Mouse (Mus musculus): ENCODE measurements around the gene B4galt1.

B4galt1 gene

DNA sequence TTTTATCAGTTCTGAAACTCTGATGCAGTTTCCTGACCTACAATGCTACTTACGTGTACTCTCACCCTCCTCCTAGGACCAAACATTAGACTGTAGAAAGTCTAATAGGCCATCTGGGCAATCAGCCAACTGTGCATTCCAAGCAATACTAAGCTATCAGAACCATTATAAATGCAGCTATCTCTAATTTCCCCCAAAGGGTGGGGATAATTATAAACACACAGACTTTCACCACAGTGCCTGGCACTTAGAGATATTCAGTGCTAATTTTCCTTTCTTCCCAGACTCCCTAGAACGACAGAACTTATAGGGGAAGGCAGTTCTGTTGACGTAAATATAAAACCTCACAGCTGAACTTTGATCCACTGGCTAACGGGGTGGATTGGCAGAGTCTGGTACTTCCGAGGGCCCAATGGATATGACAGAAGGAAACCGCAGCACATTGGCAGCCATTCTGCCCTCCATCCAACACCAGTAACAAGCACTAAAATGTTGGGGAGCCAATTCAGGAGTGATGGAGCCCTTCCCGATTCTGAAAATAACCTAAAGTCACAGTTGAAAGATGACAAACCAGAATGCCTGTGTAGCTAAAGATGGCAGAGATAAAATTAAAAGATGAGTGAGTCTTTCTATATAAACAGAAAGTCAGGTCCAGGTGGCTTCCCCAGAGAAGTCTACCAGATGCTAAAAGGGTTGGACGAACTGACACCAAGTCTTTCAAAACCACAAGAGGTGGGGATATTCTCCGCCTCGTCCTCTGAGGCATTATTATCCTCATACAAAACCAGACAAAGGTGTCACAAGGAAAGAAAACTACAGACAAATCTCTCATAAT is 16.1 kb downstream of the B4galt1 start:
- no peak for DNase-seq

DNA sequence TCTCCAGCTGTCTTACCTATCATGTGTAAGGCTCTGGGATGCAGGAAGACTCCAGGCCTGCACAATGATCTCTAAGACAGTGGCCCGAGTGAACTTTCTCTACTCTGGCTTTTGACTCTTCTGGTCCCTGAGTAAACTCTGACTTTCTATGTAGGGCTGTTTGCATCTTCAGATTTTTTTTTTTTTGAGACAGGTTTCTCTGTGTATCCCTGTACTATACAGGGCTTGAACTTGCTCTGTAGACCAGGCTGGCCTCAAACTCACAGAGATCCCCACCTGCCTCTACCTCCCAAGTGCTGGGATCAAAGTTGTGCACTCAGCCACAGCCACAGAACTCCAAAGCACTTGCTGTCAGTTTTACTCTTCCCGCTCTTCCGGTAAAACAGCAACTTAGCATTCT is 16.8 kb downstream of the B4galt1 start:
- no peak for DNase-seq

DNA sequence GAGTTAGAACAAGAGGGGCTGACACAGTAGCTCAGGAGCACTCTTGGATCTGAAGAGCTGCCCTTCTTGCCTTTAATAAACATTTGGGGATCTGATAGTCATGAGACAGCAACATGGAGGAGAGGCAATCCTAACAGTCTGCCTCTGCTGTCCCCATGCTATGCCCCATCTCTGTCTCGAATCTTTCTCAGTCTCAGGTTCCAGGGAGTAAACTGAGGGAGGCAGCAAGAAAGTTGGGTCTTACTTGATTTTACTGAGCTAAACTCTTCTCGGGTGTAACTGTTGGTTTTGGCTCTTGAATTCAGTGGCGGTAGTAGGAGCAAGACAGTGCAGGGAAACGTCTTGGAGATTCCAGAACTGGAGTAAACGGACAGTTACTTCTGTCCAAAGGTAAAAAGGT is 18.9 kb downstream of the B4galt1 start:
- no peak for DNase-seq

DNA sequence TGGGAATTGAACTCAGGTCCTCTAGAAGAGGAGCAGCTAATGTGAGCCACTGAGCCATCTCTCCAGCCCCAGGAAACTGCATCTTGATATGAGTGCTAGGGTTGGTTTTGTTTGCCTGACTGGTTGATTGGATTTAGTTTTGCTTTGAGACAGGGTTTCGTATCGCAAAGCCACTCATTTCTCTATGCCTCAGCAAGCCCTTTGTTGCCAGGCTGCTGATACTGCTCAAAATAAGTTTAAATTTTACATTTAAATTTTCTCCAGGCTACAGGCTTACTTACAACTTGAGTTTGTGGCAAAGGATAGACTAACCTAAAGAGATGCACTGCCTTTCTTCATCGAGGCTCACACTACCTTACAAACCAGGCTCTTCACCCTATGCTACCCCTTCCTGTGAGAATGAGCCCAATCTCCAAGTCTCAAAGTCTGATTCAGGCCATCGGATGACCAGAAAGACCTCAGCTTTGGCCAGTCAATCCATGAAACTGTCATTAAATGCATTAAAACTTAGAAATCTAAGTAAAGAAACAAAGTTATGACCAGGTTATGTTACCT is 19.5 kb downstream of the B4galt1 start:
- DNase-seq, result no peak

DNA sequence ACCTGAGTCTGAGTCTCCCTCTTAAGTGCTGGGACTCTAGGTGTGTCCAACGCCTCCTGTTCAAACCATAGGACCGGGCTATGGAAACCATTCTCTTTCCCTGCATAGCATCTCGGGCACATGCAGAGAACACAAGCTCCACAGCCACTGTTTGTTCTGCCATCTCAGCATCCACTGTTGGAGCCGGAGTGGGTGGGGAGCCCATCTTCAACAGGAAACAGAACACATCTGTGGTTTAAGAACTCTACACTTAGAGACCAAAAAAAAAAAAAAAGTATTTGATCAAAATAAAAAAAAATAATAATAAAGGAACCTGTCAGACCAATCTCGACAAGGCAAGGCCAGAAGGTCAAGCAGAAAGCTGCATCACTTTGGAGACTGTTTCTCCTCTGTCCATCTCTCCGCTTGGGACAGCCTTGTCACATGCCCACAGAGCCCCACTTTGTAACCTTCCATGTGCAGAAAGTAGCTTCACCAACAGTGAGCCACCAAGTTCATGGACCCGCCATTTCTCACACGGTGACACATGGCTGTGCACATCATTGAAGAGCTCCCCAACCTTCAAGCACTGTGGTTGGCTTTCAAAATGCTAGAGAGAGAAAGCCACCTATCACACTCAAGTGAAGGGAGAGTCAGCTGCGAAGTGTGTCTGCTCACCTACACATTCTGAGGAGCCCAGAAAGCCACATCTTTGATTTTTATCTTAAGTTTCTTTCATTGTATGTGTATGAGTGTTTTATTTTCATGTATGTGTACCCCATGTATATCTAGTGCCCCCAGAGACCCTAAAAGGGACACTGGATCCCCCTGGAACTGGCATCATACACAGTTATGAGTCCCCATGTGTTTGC is 20.2 kb downstream of the B4galt1 start:
- DNase-seq, result no peak

DNA sequence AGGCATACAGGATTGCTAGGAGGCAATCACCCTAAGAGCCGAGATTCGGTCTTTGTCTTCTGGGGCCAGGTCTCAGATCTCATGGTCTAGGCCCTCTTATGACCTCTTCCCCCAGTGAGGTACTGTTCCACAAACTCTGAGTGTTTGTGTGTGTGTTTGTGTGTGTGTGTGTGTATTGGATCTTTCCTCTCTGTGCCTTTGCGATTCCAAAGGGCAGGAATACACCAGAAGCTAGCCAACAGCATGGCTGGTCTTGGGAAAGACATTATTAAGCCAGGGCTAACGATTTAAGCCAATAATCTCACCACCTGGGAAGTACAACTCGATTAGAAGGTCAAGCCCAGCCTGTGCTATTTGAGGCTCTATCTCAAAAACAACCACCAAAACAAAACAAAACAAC is 23.3 kb downstream of the B4galt1 start:
- no peak for DNase-seq

DNA sequence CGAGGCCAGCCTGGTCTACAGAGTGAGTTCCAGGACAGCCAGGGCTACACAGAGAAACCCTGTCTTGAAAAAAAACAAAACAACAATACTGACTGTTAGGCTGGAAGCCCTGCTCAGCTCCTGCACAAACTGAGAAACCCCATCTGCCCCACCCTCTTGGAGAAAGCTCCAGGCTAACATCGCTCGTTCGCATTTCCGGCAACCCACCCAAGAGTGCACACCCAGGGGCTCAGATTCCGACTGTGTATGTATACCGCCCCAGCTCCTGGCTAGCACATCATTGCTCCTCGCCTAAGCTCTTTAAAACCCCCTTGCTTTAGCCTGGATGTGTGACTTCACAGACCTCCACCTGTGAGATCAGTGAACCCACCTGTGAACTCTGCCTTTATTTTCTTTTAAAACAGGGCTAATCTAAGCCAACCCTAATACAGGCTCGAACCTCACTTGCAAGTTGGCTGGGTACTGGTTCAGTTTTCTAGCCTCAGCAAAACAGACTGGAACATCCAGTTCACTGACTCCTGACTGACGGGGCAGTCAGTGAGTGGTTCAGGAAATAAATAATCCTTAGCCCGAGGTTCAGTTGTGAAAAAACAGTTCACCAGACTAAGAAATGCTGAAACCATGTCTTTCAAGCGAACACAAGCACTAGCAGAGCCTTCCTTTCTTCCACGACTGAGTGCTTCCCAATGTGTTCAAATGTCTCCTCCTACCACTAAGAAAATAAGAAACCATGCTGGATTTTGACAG is 24.0 kb downstream of the B4galt1 start:
- no peak for DNase-seq

DNA sequence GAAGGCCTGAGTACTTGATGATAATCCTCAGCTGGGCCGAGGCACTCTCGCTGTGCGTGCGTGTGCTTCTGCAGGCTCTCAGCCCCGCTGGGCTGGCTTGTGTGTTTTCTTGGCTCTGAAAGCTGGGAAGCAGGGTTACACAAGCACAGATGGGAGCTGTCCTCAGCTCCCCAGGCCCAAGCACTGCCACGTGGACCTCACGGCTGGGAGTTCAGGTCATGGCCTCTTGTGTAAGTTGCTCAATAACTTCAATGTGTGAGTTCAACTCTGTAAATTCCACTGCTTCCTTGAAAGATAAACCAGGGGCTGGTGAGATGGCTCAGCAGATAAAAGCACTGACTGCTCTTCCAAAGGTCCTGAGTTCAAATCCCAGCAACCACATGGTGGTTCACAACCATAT is 24.9 kb downstream of the B4galt1 start:
- DNase-seq, result no peak

DNA sequence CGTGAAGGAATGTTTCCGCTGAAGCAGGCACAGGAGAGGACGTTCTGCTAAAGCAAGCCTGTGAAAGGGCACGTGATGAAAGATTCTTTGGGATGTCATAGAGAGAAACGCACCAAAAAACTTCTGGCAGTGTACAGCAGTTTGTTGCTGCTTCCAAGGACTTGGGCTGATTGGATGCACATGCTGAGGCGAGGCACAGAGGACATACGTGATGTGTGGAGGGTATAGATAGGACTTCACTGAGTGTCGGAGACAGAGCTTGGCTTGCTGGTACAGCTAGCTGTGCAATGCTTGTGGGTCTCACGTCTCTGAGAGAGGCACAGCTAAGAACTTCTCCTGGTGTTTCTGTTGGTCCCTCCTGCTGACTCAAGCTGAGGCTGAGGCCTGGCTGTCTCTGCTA is 25.9 kb downstream of the B4galt1 start:
- DNase-seq, result no peak

DNA sequence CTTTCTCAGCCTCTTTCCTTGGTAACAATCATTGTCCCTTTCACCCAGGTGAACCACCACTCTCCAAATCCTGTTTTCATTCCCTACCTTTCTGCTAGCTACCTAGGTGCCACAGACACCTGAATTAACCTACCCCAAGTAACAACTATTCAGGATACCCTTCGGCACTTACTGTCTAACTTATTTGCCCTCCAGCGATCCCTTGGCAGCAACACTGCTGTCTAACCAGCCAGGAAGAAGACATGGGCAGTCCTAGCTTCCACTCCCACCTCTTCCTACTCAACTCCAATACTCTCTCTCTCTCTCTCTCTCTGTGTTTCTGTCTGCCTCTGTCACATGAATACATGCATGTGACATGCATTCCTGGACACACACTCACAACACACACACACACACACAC is 27.0 kb downstream of the B4galt1 start:
- no peak for DNase-seq

DNA sequence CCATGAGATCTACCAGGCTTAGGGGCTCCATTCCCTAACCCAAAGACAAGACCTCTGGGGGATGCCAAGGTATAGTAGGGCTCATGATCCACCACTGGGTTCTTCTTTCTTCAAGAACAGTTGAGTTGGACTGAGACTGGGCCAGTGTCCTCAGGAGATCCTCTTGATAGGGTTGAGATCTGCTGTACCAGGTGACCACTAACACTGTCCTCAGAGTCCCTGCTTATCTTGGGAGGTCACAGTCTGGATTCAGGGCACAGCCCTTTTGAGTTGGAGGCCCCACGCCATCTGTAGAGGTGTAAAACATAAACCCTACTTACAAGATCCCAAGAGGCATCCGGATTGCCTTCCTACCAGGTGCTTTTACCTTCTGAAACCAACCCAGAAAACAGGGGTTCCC is 27.8 kb downstream of the B4galt1 start:
- DNase-seq, result no peak

DNA sequence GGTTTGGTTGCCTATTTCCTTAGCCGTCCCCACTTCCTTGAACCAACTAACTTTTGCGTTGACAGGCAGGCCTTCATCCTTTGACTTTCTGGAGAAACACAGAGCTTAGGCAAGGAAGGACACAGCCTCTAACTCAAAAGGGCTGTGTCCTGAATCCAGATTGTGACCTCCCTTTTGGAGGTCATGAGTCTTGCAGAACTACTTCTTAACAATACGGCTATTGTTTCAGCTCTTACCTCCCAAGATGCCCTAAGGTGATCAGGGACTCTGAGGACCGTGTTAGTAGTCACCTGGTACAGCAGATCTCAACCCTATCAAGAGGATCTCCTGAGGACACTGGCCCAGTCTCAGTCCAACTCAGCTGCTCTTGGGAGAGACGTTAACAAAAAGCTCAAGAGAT is 28.7 kb downstream of the B4galt1 start:
- DNase-seq, result no peak

DNA sequence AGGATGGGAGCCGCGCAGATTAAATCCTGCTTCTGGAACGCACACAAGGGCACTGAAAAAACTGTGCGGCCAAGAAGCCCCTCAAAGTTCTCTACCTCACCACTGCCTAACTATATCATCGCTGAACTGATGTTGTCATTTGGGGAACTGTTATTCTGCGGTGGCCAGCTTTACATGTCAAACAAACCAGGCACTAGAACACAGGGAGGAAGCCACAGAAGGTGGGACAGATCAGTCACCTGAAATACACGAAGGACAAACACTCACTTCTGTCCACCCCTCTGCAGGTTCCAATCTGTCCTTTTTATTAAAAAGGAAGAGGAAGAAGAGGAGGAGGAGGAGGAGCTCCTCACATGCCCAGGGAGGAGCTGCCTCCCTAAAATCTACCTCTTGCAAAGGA is 29.3 kb downstream of the B4galt1 start:
- no peak for DNase-seq

DNA sequence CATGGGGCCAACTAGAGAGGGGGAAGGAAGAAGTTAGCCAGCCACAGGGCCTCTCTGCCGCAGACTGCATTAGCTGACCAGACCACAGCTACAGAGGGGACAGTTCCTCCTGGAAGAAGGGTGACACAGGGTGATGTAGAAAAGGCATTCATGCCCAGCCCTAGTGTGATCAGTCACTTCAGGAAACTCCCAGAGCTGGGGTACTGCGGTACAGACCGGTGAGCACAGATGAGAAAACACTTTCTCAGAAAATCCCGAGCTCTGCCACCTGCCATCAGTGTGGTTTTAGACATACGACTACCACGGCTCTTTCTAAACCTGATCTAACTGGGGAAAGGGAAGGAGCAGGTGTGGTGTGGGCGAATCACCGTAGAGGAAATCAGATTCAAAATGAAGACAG is 30.1 kb downstream of the B4galt1 start:
- no peak for DNase-seq

DNA sequence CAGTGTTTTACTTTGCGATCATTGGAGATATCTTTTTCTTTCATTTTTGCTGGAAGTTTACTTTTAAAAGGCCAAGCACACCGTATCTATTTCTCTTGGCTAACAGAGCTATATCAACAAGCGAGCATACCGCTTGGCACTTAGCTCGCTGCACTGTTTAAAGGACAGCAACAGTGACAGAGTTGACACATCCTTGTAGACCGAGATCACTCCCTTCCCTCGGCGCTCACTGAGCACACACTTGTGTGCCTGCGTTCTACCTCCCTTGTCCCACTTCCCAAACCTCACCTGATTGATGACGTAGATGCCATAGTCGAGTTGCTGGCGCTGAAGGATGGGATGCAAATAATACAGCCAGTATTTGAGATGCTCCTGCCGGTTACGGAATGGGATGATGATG is 30.7 kb downstream of the B4galt1 start:
- no peak for DNase-seq

DNA sequence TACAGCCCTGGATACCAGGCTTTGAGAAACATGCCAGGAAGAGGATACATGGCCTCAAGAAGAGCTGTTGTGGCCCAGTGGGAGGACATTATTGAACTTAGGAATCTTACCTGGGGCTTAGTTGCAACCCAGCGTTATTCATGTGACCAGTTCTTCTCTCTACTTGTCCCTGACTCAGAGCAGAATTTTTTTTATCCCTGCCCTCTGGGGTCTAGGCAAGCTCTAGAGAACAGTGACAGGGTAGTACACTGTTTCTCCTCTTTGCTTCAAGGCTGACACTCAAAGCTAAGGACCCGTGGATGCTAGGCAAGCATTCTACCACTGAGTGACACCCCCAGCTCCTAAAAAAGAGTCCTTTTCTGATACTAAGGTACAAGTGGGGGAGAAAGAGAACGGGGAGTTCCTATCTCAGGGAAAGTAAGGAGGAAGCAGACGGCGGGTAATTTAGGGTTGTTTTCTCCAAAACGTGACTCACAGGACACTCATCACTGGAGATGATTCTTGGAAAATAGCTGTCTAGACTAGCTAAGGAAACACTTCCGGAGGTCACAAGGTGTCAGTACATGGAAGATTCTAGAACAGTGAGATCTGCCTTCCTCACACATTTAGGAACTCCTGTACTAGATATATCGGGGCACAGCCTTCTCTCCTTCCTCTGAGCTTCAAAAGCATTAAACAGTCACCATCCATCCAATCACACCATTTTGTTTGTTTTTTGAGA is 32.3 kb downstream of the B4galt1 start:
- DNase-seq, result no peak

DNA sequence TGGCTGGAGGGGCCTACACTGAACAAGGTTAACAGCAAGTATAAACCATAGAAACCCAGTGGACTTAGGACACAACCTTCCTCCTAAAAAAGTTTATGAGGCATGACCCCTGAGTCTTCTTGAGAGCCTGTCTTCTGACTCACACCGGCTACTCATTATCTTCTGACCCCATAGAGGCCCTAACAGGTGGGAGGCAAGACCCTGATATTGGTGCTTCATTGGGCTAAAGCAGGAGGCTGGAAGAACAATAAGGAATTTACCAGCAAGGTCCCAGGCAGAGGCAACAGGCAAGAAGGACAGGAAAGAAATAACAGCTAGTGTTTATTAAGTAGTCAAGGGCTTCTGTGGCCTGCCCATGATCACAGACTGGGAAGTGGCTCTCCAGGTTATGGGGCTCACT is 32.9 kb downstream of the B4galt1 start:
- no peak for DNase-seq

DNA sequence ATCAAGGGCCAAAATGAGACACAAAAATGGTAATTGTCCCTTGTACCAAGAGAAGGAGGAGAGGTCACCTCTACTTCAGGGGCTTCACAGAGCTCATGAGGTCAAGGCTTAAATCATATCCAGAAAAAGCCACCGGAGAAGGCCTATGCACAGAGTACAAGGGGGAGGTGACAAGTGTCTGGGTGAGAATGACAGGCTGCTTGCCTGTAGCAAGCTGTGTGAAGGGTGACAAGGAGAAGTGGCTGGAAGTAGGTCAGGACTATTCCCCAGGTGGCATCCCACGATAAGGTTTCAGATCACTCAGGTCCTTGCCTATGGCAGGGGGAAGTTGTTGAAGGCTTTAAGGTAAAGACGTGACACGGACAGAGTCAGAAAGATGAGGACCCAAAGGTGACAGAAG is 33.8 kb downstream of the B4galt1 start:
- no peak for DNase-seq

DNA sequence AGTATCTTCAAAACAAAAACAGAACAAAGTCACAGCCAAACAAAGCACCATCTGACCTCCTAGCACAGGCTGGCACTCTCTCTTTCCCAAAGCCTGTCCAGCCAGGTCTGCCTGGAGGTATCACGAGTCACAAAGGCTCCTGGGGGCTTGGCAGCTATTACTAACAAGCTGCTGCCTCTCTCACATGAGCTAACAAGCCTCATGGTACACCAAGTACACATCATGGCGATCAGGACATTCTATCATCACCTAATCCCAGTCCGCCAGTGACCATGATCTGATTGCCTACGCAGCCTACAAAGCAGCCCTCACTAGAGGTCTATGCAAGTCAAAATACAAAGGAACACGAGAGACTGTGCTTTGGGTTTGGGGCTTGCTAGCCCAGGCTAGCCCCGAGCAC is 34.7 kb downstream of the B4galt1 start:
- DNase-seq, result no peak

DNA sequence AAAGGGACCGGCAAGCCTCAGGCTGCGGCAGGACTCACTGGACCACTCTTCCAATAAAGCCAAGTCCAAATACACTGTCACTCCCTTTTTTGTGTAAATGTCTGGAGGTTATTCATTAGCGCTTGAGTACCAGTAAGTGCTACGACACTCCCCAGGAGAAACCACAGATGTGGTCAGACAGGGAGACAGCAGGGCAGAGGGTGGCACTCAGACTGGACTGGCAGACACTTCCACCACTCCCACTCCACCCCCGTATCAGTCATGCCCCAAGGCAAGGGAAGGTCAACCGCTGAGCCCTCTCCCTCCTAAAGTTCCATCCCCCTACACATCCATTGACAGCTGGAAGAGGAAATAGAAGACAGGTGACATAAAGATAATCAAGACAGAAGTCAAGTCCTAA is 35.4 kb downstream of the B4galt1 start:
- DNase-seq, result no peak

DNA sequence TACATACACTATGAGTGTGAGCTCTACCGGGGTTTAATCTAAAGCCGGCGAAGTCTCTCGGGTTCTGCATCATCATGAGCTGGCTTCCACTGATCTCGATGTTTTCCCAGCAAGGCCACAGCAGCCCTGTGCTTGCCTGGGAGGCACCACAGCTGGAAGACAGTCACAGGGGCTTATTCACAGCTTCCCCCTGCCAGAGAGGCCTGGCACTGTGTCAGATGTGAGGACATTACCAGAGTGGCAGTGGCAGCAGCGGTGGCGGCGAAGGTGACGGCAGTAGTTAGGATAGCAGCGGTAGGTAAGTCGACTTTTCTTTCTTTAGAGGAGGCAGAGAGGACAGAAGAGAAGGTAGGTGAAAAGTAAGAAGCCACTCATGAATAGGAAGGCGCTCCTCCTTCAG is 35.9 kb downstream of the B4galt1 start:
- no peak for DNase-seq

DNA sequence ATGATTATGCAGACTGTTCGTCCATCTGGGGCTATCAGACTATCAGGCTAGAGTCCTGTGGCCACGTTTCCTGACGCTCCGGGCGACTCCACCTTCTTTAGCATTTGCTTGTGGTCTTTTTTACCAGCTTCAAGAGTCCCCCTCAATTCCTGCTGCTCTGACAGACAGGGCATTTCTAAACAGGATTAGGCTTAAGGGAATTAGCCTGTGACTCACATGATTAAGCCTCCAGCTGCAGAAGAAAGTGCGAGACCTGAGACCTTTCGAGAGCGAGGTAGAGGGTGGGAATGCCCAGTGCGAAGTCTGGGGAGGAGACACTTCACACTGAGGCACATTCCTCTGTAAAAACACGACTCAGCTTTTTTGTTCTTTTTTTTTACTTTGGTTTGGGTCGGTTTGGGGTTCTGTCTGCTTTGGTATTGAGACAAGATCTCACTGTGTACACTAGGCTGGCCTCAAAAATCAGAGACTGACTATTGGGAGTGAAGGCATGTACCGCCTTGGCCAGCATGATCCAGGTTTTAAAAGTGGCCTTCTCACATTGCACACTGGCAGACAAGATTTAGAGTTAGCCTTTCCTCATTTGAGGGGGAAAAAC is 37.9 kb downstream of the B4galt1 start:
- no peak for DNase-seq
